Mouse (Mus musculus) G1E (cell line): Measurements from ENCODE around the gene Tmpo.

Source experiments
- CTCF ChIP-seq: IDR thresholded peaks from 2 replicates; pipeline ENCODE4 v1.5.1; 2012; ENCODE audit warnings: low read depth, low read length, inconsistent platforms, mixed read lengths
- GATA1 ChIP-seq: IDR thresholded peaks from 2 replicates; pipeline ENCODE4 v1.6.1; 2012; ENCODE audit warnings: borderline replicate concordance, low read length, inconsistent platforms, mixed read lengths
- GATA2 ChIP-seq: IDR thresholded peaks from 2 replicates; pipeline ENCODE4 v1.6.1; 2012; ENCODE audit warnings: low read depth, low read length, inconsistent platforms, borderline replicate concordance
- POLR2AphosphoS5 ChIP-seq: IDR thresholded peaks from 2 replicates; pipeline ENCODE4 v1.6.1; 2012; ENCODE audit warnings: low read depth, low read length, inconsistent platforms; ENCODE audit not compliant: insufficient replicate concordance
- TAL1 ChIP-seq: conservative IDR thresholded peaks from 2 replicates; pipeline ENCODE4 v1.6.1; 2012; ENCODE audit warnings: low read depth, low read length, inconsistent platforms, mixed read lengths

DNA sequence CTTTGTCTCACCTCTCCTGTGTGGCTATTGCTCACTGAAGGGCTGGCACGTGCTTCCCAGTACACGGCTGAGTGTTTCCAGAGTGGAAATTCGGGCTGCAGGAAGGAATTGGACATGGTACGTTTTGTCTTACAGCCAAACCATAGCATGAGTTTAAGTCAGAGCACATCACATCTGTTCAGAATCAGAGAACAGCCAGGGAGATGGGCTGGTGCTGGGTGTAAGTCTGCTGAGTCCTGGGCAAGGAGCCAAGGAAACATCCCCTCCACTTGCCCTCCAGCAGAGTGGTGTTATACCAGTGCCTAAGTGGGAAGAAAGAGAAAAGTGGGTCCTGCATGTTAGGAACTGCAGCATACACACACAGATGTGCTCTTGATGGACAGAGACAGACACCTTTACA is 45.9 kb upstream of the Tmpo start:
- TF ChIP-seq CTCF (no peak), GATA2 (no peak), TAL1 (no peak), GATA1 (no peak), POLR2AphosphoS5 (no peak)
